Mouse (Mus musculus): ENCODE measurements around the gene Fgl2.
"Not testable (repeated sequence)": the region's sequence is repeated elsewhere in the genome, so short reads cannot be mapped to it uniquely, and the experiment has no call there.

Fgl2 gene

GRCm38 (mm10) chr5:21372493-21373179, at the start of gene Fgl2:
Gene Fgl2, plus strand, starts transcription at chr5:21372642.
- peak; percentile 56 for DNase-seq

- DNase-seq: peak; percentile 38
Observed at GRCm38 (mm10) chr5:21326494-21326893, 45.9 kb upstream of the Fgl2 start.

- no peak for DNase-seq
Observed at GRCm38 (mm10) chr5:21328560-21328959, 43.9 kb upstream of the Fgl2 start.

- no peak for DNase-seq
Observed at GRCm38 (mm10) chr5:21329672-21330665, 42.5 kb upstream of the Fgl2 start.

GRCm38 (mm10) chr5:21331656-21332055, 40.8 kb upstream of the Fgl2 start:
- DNase-seq: no peak

- DNase-seq: no peak
Observed at GRCm38 (mm10) chr5:21332119-21332518, 40.3 kb upstream of the Fgl2 start.

GRCm38 (mm10) chr5:21342265-21342664, 30.2 kb upstream of the Fgl2 start:
- DNase-seq: not testable (repeated sequence)

- DNase-seq: no peak
Observed at GRCm38 (mm10) chr5:21348366-21348765, 24.1 kb upstream of the Fgl2 start.

- DNase-seq: no peak
Observed at GRCm38 (mm10) chr5:21351678-21352077, 20.8 kb upstream of the Fgl2 start.

GRCm38 (mm10) chr5:21358648-21359047, 13.8 kb upstream of the Fgl2 start:
- DNase-seq: no peak

GRCm38 (mm10) chr5:21363343-21363742, 9.1 kb upstream of the Fgl2 start:
- no peak for DNase-seq

GRCm38 (mm10) chr5:21366338-21367053, 5.9 kb upstream of the Fgl2 start:
- DNase-seq: no peak

GRCm38 (mm10) chr5:21367514-21367913, 4.9 kb upstream of the Fgl2 start:
- DNase-seq: no peak

- no peak for DNase-seq
Observed at GRCm38 (mm10) chr5:21370218-21370947, 2.1 kb upstream of the Fgl2 start.

- DNase-seq: no peak
Observed at GRCm38 (mm10) chr5:21371920-21372319, 522 bp upstream of the Fgl2 start.

GRCm38 (mm10) chr5:21373180-21373518, 707 bp downstream of the Fgl2 start:
- no peak for DNase-seq

GRCm38 (mm10) chr5:21376935-21377334, 4.5 kb downstream of the Fgl2 start:
- DNase-seq: no peak

GRCm38 (mm10) chr5:21378397-21378796, 6.0 kb downstream of the Fgl2 start:
- DNase-seq: no peak

GRCm38 (mm10) chr5:21381986-21382385, 9.5 kb downstream of the Fgl2 start:
- DNase-seq: no peak

GRCm38 (mm10) chr5:21382678-21383077, 10.2 kb downstream of the Fgl2 start:
- no peak for DNase-seq

GRCm38 (mm10) chr5:21383392-21384251, 11.2 kb downstream of the Fgl2 start:
- DNase-seq: no peak

All from right cerebral cortex, postnatal 4 days (tissue).